Mouse (Mus musculus): ENCODE measurements around the gene Capg. TPM values are rescaled to one million over a fixed set of nuclear protein-coding genes. Genes with fewer than 3 reads are reported as not detected.

Capg gene
- polyA plus RNA-seq, 1 experiment from 2014 or later = 25.4 TPM

GRCm38 (mm10) chr6:72550503-72551100 lies 6.4 kb downstream of the Capg start:
- H3K9ac ChIP-seq = no peak overlapping the region
- H3K27me3 ChIP-seq (replicated peaks) = no peaks in the 10 kb centered on the region
- no peak for ATAC-seq (ENCODE audit: extremely low read depth, insufficient number of reproducible peaks, low FRiP score, low TSS enrichment)
- peaks cover 18% of the 10 kb centered on the region for H3K4me1 ChIP-seq
- H3K36me3 ChIP-seq = peaks cover 7% of the 10 kb centered on the region; the same call in 1 of the 2 replicates
- no peaks in the 10 kb centered on the region for H3K9me3 ChIP-seq
- 75% methylated on average over 10 of the region's 10 CpGs for WGBS
- no peak overlapping the region for H3K27ac ChIP-seq (replicated peaks)
- no peak overlapping the region for H3K4me3 ChIP-seq
- H3K4me2 ChIP-seq = no peak overlapping the region

GRCm38 (mm10) chr6:72552171-72553078 lies 8.2 kb downstream of the Capg start:
- 18% methylated on average over 27 of the region's 27 CpGs for WGBS
- H3K4me2 ChIP-seq = peak overlapping the region; percentile 72

GRCm38 (mm10) chr6:72553079-72553412 lies 8.9 kb downstream of the Capg start:
- H3K36me3 ChIP-seq = no peaks in the 10 kb centered on the region
- no peak for ATAC-seq (ENCODE audit: extremely low read depth, insufficient number of reproducible peaks, low FRiP score, low TSS enrichment)
- H3K9ac ChIP-seq = peak overlapping the region; percentile 80

More at GRCm38 (mm10) chr6:72552171-72553078, 8.2 kb downstream of the Capg start:
- Histone ChIP-seq H3K36me3 (peaks cover under 1% of the 10 kb centered on the region; the same call in 1 of the 2 replicates), H3K9me3 (no peaks in the 10 kb centered on the region), H3K4me1 (peaks cover 18% of the 10 kb centered on the region), H3K9ac (peak overlapping the region; percentile 80), H3K4me3 (peak overlapping the region; percentile 51), H3K27me3 (replicated peaks) (no peaks in the 10 kb centered on the region), H3K27ac (replicated peaks) (peak overlapping the region; percentile 84)
- ATAC-seq (ENCODE audit: extremely low read depth, insufficient number of reproducible peaks, low FRiP score, low TSS enrichment) = peak; percentile 56; the same call in 1 of the 2 replicates

GRCm38 (mm10) chr6:72560801-72561200 lies 16.6 kb downstream of the Capg start:
- no peak overlapping the region for H3K9ac ChIP-seq
- 77% methylated on average over 8 of the region's 8 CpGs for WGBS
- H3K27me3 ChIP-seq (replicated peaks) = no peaks in the 10 kb centered on the region
- H3K4me1 ChIP-seq = peaks cover 17% of the 10 kb centered on the region
- H3K4me2 ChIP-seq = no peak overlapping the region
- H3K4me3 ChIP-seq = no peak overlapping the region
- H3K9me3 ChIP-seq = no peaks in the 10 kb centered on the region
- H3K36me3 ChIP-seq = no peaks in the 10 kb centered on the region
- H3K27ac ChIP-seq (replicated peaks) = no peak overlapping the region
- ATAC-seq (ENCODE audit: extremely low read depth, insufficient number of reproducible peaks, low FRiP score, low TSS enrichment) = no peak

More at GRCm38 (mm10) chr6:72553079-72553412, 8.9 kb downstream of the Capg start:
- 18% methylated on average over 8 of the region's 8 CpGs for WGBS
- Histone ChIP-seq H3K4me1 (peaks cover 18% of the 10 kb centered on the region), H3K4me2 (peak overlapping the region; percentile 72), H3K9me3 (no peaks in the 10 kb centered on the region), H3K4me3 (peak overlapping the region; percentile 51), H3K27ac (replicated peaks) (peak overlapping the region; percentile 84), H3K27me3 (replicated peaks) (no peaks in the 10 kb centered on the region)

- Histone ChIP-seq H3K9me3 (no peaks in the 10 kb centered on the region), H3K27me3 (replicated peaks) (no peaks in the 10 kb centered on the region), H3K4me3 (no peak overlapping the region), H3K4me2 (no peak overlapping the region), H3K4me1 (peaks cover 19% of the 10 kb centered on the region), H3K27ac (replicated peaks) (no peak overlapping the region), H3K36me3 (0 out of 2 replicates have a peak, but pooled peaks cover under 1% of the 10 kb centered on the region), H3K9ac (no peak overlapping the region; the same call in 1 of the 2 replicates)
- WGBS = 50% methylated on average over 6 of the region's 6 CpGs
- no peak for ATAC-seq (ENCODE audit: extremely low read depth, insufficient number of reproducible peaks, low FRiP score, low TSS enrichment)
Measured at GRCm38 (mm10) chr6:72562486-72562885, 18.3 kb downstream of the Capg start.

- H3K4me1 ChIP-seq = peaks cover 19% of the 10 kb centered on the region
- no peaks in the 10 kb centered on the region for H3K9me3 ChIP-seq
- H3K4me3 ChIP-seq = no peak overlapping the region
- H3K4me2 ChIP-seq = no peak overlapping the region
- ATAC-seq (ENCODE audit: extremely low read depth, insufficient number of reproducible peaks, low FRiP score, low TSS enrichment) = no peak
- no peak overlapping the region; the same call in 1 of the 2 replicates for H3K9ac ChIP-seq
- WGBS = 78% methylated on average over 5 of the region's 5 CpGs
- H3K27me3 ChIP-seq (replicated peaks) = no peaks in the 10 kb centered on the region
- H3K27ac ChIP-seq (replicated peaks) = no peak overlapping the region
- peaks cover 5% of the 10 kb centered on the region for H3K36me3 ChIP-seq
Measured at GRCm38 (mm10) chr6:72562894-72563293, 18.7 kb downstream of the Capg start.

GRCm38 (mm10) chr6:72565506-72565905 lies 21.3 kb downstream of the Capg start:
- Histone ChIP-seq H3K27ac (replicated peaks) (no peak overlapping the region), H3K36me3 (peaks cover 20% of the 10 kb centered on the region), H3K4me3 (no peak overlapping the region), H3K4me2 (peak overlapping the region; percentile 30; the same call in 1 of the 2 replicates), H3K9ac (no peak overlapping the region), H3K27me3 (replicated peaks) (no peaks in the 10 kb centered on the region), H3K9me3 (no peaks in the 10 kb centered on the region), H3K4me1 (peaks cover 19% of the 10 kb centered on the region)
- ATAC-seq (ENCODE audit: extremely low read depth, insufficient number of reproducible peaks, low FRiP score, low TSS enrichment) = no peak
- whole genome bisulfite sequencing = 72% methylated on average over 7 of the region's 7 CpGs

- H3K4me3 ChIP-seq = no peak overlapping the region
- no peak overlapping the region for H3K27ac ChIP-seq (replicated peaks)
- H3K9ac ChIP-seq = 0 out of 2 replicates have a peak overlapping the region, but pooled peaks have one; percentile 26
- peaks cover 22% of the 10 kb centered on the region for H3K36me3 ChIP-seq
- peak; percentile 45; the same call in 1 of the 2 replicates for ATAC-seq (ENCODE audit: extremely low read depth, insufficient number of reproducible peaks, low FRiP score, low TSS enrichment)
- no peaks in the 10 kb centered on the region for H3K9me3 ChIP-seq
- no peaks in the 10 kb centered on the region for H3K27me3 ChIP-seq (replicated peaks)
- peaks cover 19% of the 10 kb centered on the region for H3K4me1 ChIP-seq
- peak overlapping the region; percentile 30; the same call in 1 of the 2 replicates for H3K4me2 ChIP-seq
- WGBS = 8% methylated on average over 4 of the region's 4 CpGs
Measured at GRCm38 (mm10) chr6:72566044-72566443, 21.9 kb downstream of the Capg start.

- Histone ChIP-seq H3K4me1 (peaks cover 19% of the 10 kb centered on the region), H3K27ac (replicated peaks) (no peak overlapping the region), H3K27me3 (replicated peaks) (no peaks in the 10 kb centered on the region), H3K36me3 (peaks cover 25% of the 10 kb centered on the region), H3K4me2 (no peak overlapping the region), H3K9me3 (no peaks in the 10 kb centered on the region), H3K9ac (no peak overlapping the region), H3K4me3 (no peak overlapping the region)
- WGBS = 74% methylated on average over 5 of the region's 5 CpGs
- no peak for ATAC-seq (ENCODE audit: extremely low read depth, insufficient number of reproducible peaks, low FRiP score, low TSS enrichment)
Measured at GRCm38 (mm10) chr6:72567508-72567907, 23.3 kb downstream of the Capg start.

GRCm38 (mm10) chr6:72568736-72569135 lies 24.5 kb downstream of the Capg start:
- peaks cover 7% of the 10 kb centered on the region for H3K4me1 ChIP-seq
- no peak overlapping the region for H3K27ac ChIP-seq (replicated peaks)
- H3K36me3 ChIP-seq = peaks cover 37% of the 10 kb centered on the region
- ATAC-seq (ENCODE audit: extremely low read depth, insufficient number of reproducible peaks, low FRiP score, low TSS enrichment) = no peak
- H3K4me3 ChIP-seq = no peak overlapping the region
- no peak overlapping the region for H3K4me2 ChIP-seq
- no peak overlapping the region for H3K9ac ChIP-seq
- H3K27me3 ChIP-seq (replicated peaks) = no peaks in the 10 kb centered on the region
- no peaks in the 10 kb centered on the region for H3K9me3 ChIP-seq
- 76% methylated on average over 10 of the region's 10 CpGs for WGBS

GRCm38 (mm10) chr6:72570644-72571397 lies 26.6 kb downstream of the Capg start:
- H3K4me3 ChIP-seq = no peak overlapping the region
- no peaks in the 10 kb centered on the region for H3K27me3 ChIP-seq (replicated peaks)
- no peak overlapping the region for H3K4me2 ChIP-seq
- peaks cover 2% of the 10 kb centered on the region for H3K4me1 ChIP-seq
- H3K27ac ChIP-seq (replicated peaks) = no peak overlapping the region
- no peak overlapping the region for H3K9ac ChIP-seq
- H3K9me3 ChIP-seq = no peaks in the 10 kb centered on the region
- H3K36me3 ChIP-seq = peaks cover 42% of the 10 kb centered on the region
- 85% methylated on average over 10 of the region's 10 CpGs for WGBS
- no peak for ATAC-seq (ENCODE audit: extremely low read depth, insufficient number of reproducible peaks, low FRiP score, low TSS enrichment)

All from heart, embryonic 13.5 days (tissue).